Mouse (Mus musculus) liver, embryonic 15.5 days (tissue): ENCODE data around the gene Kmt5a. TPM values are rescaled to one million over a fixed set of nuclear protein-coding genes. Genes with fewer than 3 reads are reported as not detected.
A peak's percentile ranks its signal among the peaks of the same experiment; 100 is the strongest.

Source experiments
- ATAC-seq: fragments of 200-750 bp; cut with Nextera tagmentation; 2 replicates; pipeline ENCODE4 v1.8.0; 2017; ENCODE audit warnings: moderate number of reproducible peaks, mild to moderate bottlenecking, moderate library complexity; ENCODE audit not compliant: insufficient read depth
- H3K27ac ChIP-seq: fragments of 300-500 bp; sonication (generic); replicated peaks from 2 replicates; pipeline ENCODE4 v1.5.1; 2015; ENCODE audit warnings: mild to moderate bottlenecking, inconsistent platforms
- H3K27me3 ChIP-seq: fragments of 300-500 bp; sonication (generic); 2 replicates; pipeline ENCODE4 v1.6.1; 2015; ENCODE audit warnings: mild to moderate bottlenecking, inconsistent platforms
- H3K36me3 ChIP-seq: fragments of 300-500 bp; sonication (generic); replicated peaks from 2 replicates; pipeline ENCODE4 v1.6.1; 2015; ENCODE audit warnings: moderate library complexity, mild to moderate bottlenecking, inconsistent platforms
- H3K4me1 ChIP-seq: fragments of 300-500 bp; sonication (generic); replicated peaks from 2 replicates; pipeline ENCODE4 v1.6.1; 2015; ENCODE audit warnings: inconsistent platforms
- H3K4me2 ChIP-seq: fragments of 300-500 bp; sonication (generic); 2 replicates; pipeline ENCODE4 v1.6.1; 2015; ENCODE audit warnings: moderate library complexity, mild to moderate bottlenecking, inconsistent platforms
- H3K4me3 ChIP-seq: fragments of 300-500 bp; sonication (generic); replicated peaks from 2 replicates; pipeline ENCODE4 v1.5.1; 2015; ENCODE audit warnings: mild to moderate bottlenecking, inconsistent platforms
- H3K9ac ChIP-seq: fragments of 300-500 bp; sonication (generic); 2 replicates; pipeline ENCODE4 v1.6.1; 2015; ENCODE audit warnings: moderate library complexity, mild to moderate bottlenecking, inconsistent platforms
- H3K9me3 ChIP-seq: fragments of 300-500 bp; sonication (generic); replicated peaks from 2 replicates; pipeline ENCODE4 v1.6.1; 2016; ENCODE audit warnings: inconsistent platforms
- WGBS: fragments of 180-500 bp; shearing (Covaris S2); methylation state at CpG from one replicate; pipeline ENCODE4 v1.1.7; 2015; ENCODE audit warnings: mixed read lengths; ENCODE audit not compliant: insufficient replicate concordance; 5-methylcytosine and 5-hydroxymethylcytosine counted together
- polyA plus RNA-seq: library from polyadenylated mRNA; unstranded; fragments of >200 nt; fragmentation: Nextera tagmentation; extraction: Ambion mirVana; gene quantifications from 2 replicates; pipeline ENCODE4 v1.2.1, GENCODE M21; 2015

The Kmt5a gene
- polyA plus RNA-seq: 60.1 and 67.9 TPM in 2 replicates

DNA sequence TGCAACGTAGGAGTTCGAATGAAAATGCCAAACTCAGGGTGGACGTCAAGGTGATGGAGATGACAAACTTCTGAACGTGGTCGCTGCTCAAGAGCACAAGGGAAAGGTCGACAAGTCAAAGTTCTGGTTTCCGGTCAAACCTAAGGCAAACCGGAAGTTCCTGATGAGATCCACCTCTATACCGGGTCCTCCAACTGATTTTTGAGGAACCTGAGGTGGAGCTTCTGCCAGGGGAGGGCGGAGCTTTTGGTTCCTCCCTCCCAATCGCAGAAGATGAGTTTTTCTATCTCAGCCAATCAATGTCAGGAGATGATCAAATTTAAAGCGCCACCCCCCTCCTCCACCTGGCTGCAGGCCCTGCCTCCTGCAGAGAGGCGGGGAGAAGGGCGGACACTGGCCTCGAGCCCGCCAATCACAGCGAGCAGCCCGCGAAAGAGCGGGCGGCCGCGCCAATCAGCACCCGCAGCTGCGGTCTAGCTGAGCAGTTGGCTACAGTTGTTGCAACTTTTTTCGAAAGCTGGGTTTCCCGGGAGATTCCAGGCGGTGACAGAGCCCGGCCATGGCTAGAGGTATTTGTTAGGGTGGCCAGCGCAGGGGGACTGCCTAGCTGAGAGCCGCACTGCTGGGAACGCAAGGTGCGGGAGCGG lies at the start of gene Kmt5a:
Gene Kmt5a (plus strand): TSS at position 484 of the 647 bp plus-strand sequence.
- Histone ChIP-seq H3K27me3 (no peaks in the 10 kb centered on the region), H3K4me1 (peaks cover 44% of the 10 kb centered on the region), H3K36me3 (peaks cover 12% of the 10 kb centered on the region), H3K27ac (peak within 1 kb of the TSS; percentile 90), H3K4me3 (peak within 1 kb of the TSS; percentile 77), H3K9ac (peak within 1 kb of the TSS; percentile 88), H3K9me3 (no peaks in the 10 kb centered on the region), H3K4me2 (peak within 1 kb of the TSS; percentile 73)
- under 1% methylated on average over 34 of the region's 34 CpGs for WGBS
- peak; percentile 96 for ATAC-seq

DNA sequence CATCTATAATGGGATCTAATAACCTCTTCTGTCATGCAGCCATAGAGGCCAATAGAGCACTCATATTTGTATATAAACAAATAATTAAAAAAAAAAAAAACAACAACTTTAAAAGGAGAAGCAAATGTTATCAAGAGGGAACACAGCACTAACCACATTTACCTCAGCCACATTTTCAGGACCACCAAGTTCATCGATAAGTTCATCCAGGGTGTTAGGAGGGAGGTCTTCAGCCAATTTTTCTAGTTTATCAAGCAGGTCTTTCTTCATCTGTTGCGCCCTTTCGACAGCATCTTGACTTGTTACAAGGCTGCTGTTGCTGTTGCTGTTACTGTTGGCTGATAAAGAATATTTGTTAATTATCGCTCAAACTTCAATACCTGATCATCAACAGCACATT lies 47.3 kb upstream of the Kmt5a start:
- Histone ChIP-seq H3K9me3 (no peaks in the 10 kb centered on the region), H3K27ac (no peak overlapping the region), H3K27me3 (no peaks in the 10 kb centered on the region), H3K4me2 (no peak overlapping the region), H3K4me3 (no peak overlapping the region), H3K4me1 (no peaks in the 10 kb centered on the region), H3K9ac (no peak overlapping the region), H3K36me3 (peaks cover 89% of the 10 kb centered on the region)
- ATAC-seq: no peak
- WGBS: 88% methylated on average over 4 of the region's 4 CpGs

DNA sequence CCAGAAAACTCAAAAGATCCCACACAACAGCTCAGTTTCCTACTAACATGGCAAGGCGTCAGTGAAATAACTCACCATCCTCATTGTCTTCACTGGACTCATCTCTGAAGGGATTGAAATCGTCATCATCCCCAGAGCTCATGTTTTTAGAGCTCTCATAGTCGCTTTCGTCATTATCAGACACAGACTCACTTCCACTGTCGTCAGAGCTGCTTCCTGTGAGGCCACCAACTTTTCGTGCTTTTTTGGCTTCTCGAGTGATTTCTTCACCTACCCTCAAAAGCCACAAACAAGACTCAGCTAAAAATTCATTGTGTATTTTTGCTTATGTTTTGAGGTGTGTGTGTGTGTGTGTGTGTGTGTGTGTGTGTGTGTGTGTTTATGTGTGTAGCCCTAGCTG lies 46.0 kb upstream of the Kmt5a start:
- no peaks in the 10 kb centered on the region for H3K27me3 ChIP-seq
- no peak for ATAC-seq
- WGBS: 41% methylated on average over 7 of the region's 7 CpGs
- no peaks in the 10 kb centered on the region for H3K9me3 ChIP-seq
- no peak overlapping the region for H3K4me2 ChIP-seq
- no peak overlapping the region for H3K27ac ChIP-seq
- H3K9ac ChIP-seq: no peak overlapping the region
- no peak overlapping the region for H3K4me3 ChIP-seq
- peaks cover 86% of the 10 kb centered on the region for H3K36me3 ChIP-seq
- H3K4me1 ChIP-seq: no peaks in the 10 kb centered on the region

DNA sequence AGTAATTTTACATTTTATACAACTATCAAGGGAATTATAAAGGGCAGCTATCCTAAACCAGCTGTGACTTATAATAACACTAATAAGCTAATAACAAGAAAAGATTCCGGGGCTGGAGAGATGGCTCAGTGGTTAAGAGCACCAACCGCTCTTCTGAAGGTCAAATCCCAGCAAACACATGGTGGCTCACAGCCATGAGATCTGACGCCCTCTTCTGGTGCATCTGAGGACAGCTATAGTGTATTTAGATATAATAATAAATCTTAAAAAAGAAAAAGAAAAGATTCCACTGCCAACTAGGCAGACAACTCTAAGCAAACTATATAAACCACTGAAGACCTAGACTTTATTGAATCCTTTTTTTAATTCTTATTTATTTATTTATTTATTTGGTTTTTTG lies 28.9 kb upstream of the Kmt5a start:
- Histone ChIP-seq H3K27ac (no peak overlapping the region), H3K9ac (no peak overlapping the region), H3K36me3 (peaks cover 74% of the 10 kb centered on the region), H3K9me3 (no peaks in the 10 kb centered on the region), H3K4me2 (no peak overlapping the region), H3K27me3 (no peaks in the 10 kb centered on the region), H3K4me3 (no peak overlapping the region), H3K4me1 (peaks cover 17% of the 10 kb centered on the region)
- no peak for ATAC-seq
- 60% methylated on average over 3 of the region's 3 CpGs for WGBS

DNA sequence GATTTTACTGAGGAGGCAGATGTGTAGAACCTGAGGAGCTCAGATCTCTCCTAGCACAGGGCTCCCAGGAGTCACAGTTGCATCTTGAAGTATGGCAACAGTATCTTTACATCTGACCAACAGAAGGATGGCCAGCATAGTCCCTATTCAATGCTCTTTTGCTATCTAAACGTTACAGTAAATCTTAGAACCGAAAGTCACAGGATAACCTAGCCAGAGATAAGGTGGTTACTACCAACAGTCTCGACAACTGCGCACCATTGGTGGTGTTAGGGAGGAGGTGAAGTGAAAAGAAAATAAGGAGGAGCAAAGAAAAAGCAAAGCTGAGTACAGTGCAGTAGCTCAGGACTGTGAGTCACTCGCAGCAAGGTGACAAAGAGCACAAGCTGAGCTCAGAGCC lies 27.6 kb upstream of the Kmt5a start:
- no peak overlapping the region for H3K27ac ChIP-seq
- H3K4me2 ChIP-seq: peak overlapping the region; percentile 10; the same call in 1 of the 2 replicates
- ATAC-seq: peak; percentile 25; the same call in 1 of the 2 replicates

DNA sequence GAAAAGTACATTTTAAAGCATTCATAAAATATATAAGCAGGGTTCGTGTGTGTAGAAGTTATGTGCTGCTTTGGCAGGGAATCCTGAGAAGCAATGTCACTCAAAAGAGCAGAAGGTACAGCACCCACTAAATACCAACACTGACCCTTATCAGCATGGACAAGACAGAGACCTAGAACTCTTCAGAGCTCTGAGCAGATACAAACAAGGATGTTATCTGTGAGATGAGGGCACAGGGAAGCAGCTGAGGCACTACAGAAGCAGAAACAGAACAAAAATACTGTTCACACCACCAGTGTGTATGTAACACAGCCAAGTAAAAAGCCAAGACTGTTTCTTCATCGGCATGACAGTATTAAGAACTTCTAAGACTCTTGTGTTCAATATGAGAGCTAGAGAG lies 20.8 kb upstream of the Kmt5a start:
- peak; percentile 90 for ATAC-seq
- Histone ChIP-seq H3K27ac (peak overlapping the region; percentile 85), H3K9ac (no peak overlapping the region), H3K4me2 (peak overlapping the region; percentile 43), H3K36me3 (peaks cover 14% of the 10 kb centered on the region), H3K27me3 (no peaks in the 10 kb centered on the region), H3K9me3 (no peaks in the 10 kb centered on the region), H3K4me1 (peaks cover 53% of the 10 kb centered on the region), H3K4me3 (no peak overlapping the region)
- WGBS: 29% methylated on average over 2 of the region's 2 CpGs

More for the DNA sequence above, 27.6 kb upstream of the Kmt5a start:
- H3K27me3 ChIP-seq: no peaks in the 10 kb centered on the region
- peaks cover 63% of the 10 kb centered on the region for H3K36me3 ChIP-seq
- H3K9me3 ChIP-seq: no peaks in the 10 kb centered on the region
- H3K4me1 ChIP-seq: peaks cover 17% of the 10 kb centered on the region
- no peak overlapping the region for H3K9ac ChIP-seq
- H3K4me3 ChIP-seq: no peak overlapping the region
- 40% methylated on average over 5 of the region's 5 CpGs for WGBS

DNA sequence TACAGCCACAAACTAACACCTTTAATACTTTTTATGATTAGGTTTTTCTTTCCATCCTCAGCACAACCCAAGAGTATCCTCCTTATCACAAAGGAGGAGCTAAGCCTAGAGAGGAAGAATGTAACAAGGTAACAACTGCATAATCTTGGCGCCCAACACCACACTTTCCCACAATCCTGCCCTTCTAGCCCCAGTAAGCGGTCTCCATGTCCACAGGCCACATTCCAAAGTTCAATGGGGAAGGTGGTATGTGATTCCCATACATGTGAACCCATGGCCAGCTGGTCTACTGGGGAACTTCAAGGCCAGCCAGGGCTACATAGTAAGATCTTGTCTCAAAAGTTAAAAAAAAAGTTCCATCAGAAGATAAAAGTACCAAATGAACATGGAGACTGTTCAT lies 17.9 kb upstream of the Kmt5a start:
- H3K27me3 ChIP-seq: no peaks in the 10 kb centered on the region
- 71% methylated on average over 2 of the region's 2 CpGs for WGBS
- H3K4me3 ChIP-seq: no peak overlapping the region
- H3K4me2 ChIP-seq: no peak overlapping the region
- H3K36me3 ChIP-seq: 0 out of 2 replicates have a peak, but pooled peaks cover 5% of the 10 kb centered on the region
- peaks cover 65% of the 10 kb centered on the region for H3K4me1 ChIP-seq
- H3K9ac ChIP-seq: no peak overlapping the region
- no peaks in the 10 kb centered on the region for H3K9me3 ChIP-seq
- no peak for ATAC-seq
- H3K27ac ChIP-seq: no peak overlapping the region

DNA sequence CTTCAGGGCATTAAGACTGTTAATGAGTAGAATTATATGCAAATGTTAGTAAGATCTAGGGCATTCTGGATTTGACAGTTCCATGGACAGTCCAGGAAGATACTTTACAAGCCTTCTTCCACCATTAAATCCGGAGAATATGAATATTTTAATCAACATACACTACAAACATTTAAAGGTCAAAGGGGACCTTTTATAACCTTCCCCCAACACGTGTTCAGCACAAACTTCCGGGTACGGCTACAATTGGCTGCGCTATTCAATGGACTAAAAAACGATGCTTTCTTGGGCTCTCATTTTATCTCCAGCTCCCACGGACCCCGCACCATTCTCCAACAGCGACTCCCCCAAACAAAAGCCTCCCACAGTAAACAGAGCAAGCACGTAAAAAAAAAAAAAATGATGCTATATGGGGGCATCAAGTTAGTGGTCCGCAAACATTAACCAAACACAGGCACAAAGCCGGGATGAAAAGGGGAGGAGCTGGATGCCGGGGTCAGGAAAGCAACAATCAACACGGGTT lies 15.5 kb upstream of the Kmt5a start:
- Histone ChIP-seq H3K27ac (peak overlapping the region; percentile 92), H3K4me1 (peaks cover 54% of the 10 kb centered on the region), H3K4me3 (peak overlapping the region; percentile 99), H3K27me3 (no peaks in the 10 kb centered on the region), H3K9me3 (no peaks in the 10 kb centered on the region), H3K9ac (peak overlapping the region; percentile 97), H3K4me2 (peak overlapping the region; percentile 92), H3K36me3 (0 out of 2 replicates have a peak, but pooled peaks cover 3% of the 10 kb centered on the region)
- 1% methylated on average over 14 of the region's 14 CpGs for WGBS
- ATAC-seq: no peak

DNA sequence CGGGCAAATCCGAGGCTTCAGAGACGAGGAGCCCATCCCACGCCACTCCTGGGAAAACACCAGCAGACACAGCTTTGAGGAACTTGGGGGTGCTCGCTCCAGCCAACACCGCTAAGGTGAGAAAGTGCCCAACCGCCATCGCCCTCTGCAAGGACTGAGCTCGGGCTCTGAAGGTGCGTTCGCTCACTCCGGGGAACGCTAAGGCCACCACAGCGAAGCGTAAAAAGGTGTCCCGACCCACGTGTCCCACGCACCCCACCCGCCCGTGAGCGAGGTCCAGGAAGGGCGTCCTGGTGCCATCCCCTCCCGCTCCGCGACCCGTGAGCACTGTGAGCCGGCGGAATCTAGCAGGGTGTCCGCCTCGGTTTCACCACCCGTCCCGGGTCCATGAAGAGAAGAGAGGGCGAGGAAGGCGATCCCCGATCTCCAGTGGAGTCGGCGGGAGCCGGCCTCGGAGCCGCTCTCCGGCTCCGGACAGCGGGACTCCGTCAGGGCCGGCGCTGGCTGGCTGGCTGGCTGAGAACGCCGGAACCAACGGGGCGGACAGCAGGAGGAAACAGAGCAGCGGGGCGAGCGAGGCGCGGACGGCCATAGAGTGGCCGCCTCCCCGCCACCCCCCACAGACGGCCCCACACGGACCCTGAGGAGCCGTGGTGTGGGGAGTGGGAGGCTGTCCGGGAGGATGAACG lies 14.9 kb upstream of the Kmt5a start:
- H3K27ac ChIP-seq: peak overlapping the region; percentile 92
- H3K4me1 ChIP-seq: peaks cover 48% of the 10 kb centered on the region
- 0 out of 2 replicates have a peak, but pooled peaks cover 3% of the 10 kb centered on the region for H3K36me3 ChIP-seq
- no peaks in the 10 kb centered on the region for H3K9me3 ChIP-seq
- peak overlapping the region; percentile 97 for H3K9ac ChIP-seq
- ATAC-seq: peak; percentile 33
- WGBS: under 1% methylated on average over 62 of the region's 63 CpGs
- peak overlapping the region; percentile 99 for H3K4me3 ChIP-seq
- peak overlapping the region; percentile 92 for H3K4me2 ChIP-seq
- no peaks in the 10 kb centered on the region for H3K27me3 ChIP-seq

DNA sequence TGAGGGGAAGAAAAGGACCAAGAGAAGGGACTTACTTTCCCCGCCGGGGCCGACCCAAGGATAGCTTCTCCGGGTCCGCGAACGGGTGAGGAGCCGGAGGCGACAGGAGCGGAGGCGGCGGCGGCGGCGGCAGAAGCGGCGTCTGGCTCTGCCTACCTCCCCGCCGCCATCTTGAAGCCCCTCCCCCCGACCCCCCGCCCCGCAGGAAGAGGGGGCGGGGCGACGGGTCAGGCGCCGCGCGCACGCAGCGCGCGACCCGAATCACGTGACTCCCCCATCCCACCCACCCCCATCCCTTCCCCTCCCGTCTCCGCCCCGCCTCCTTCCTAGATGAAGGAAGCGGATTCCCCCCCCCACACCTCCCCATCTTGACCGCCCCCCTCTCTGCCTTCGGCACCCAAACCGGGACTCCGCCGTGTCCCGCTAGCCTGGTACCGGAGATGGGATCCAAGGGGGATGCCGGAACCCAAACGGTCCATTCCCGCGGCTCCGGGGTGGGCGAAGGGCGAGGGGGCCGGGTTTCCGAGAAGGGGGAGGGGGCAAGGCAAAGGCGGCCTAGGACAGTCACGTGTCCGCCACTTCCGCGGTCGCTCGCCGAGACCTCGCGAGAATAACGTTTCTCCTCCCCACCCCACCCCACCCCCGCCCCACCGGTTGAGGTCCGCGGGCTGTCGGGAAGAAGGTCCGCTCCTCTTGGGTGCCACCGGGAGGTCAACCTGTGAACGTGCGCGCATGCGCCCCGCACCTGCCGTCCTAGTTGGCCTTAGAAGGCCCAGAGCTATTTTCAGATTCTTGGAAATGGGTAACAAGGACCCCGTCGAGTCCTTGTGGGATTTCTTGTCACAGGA lies 14.1 kb upstream of the Kmt5a start, which contains the start of gene Sbno1:
Gene Sbno1 (minus strand): TSS at position 590 of the 848 bp plus-strand sequence.
- Histone ChIP-seq H3K36me3 (0 out of 2 replicates have a peak, but pooled peaks cover 3% of the 10 kb centered on the region), H3K27ac (peak within 1 kb of the TSS; percentile 92), H3K9ac (peak within 1 kb of the TSS; percentile 97), H3K4me1 (peaks cover 42% of the 10 kb centered on the region), H3K4me3 (peak within 1 kb of the TSS; percentile 99), H3K9me3 (no peaks in the 10 kb centered on the region), H3K27me3 (no peaks in the 10 kb centered on the region), H3K4me2 (peak within 1 kb of the TSS; percentile 92)
- peak; percentile 88 for ATAC-seq
- 0% methylated on average over 58 of the region's 81 CpGs for WGBS
